Mouse (Mus musculus) heart, adult 11 months (tissue): ENCODE measurements around the gene Olfr314.
"Not testable (repeated sequence)": the region's sequence is repeated elsewhere in the genome, so short reads cannot be mapped to it uniquely, and the experiment has no call there.

Experiments
- DNase-seq: peaks from one replicate; pipeline ENCODE4 v3.0.0; 2022

Olfr314 gene

DNA sequence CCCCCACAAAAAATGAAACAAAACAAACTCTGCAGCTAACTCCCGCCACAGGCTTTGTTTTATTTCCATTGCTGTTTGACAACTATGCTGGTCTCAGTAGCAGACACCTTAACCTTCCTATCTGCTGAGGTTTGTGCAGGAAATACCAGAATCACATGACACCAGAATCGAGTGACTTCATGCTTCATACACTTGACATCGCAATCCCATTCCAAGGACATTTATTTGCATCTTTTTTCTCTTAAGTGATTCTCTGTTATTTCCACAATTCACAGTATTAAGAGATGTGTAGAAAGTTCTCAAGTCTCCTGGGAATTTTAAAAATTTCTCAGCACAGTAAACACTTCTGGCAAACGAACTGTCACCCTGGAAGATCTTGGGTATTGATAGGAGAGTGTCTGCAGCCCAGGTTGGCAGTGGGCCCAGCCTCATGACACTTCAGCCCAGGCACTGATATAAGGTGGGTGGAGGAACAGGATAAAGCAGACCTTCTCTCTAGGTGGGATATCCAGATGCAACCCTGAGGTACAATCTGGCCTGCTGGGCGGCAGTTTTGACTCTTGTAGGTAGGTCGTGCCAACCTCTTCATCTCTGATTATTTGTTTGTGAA, at the start of gene Olfr314:
Gene Olfr314 (plus strand): TSS at position 473 of the 610 bp plus-strand sequence.
- peak; percentile 85 for DNase-seq

DNA sequence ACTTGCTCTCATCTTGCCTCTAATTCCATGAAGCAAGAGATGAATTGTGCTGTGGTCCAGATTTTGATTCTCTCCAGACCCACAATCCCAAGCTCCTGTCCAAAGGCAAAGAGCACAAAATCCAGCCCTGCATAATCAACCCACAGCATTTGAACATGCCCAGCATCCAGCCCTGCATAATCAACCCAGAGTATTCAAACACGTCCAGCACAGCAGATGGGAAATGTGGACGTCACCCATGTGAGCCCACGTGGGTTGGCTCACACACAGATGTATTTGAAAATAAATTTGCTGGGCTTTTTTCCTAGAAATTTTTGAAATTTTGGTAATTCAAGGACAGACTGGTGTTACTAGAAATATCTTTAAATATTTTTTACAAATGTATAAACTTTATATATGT, 49.4 kb upstream of the Olfr314 start:
- peak; percentile 50 for DNase-seq

DNA sequence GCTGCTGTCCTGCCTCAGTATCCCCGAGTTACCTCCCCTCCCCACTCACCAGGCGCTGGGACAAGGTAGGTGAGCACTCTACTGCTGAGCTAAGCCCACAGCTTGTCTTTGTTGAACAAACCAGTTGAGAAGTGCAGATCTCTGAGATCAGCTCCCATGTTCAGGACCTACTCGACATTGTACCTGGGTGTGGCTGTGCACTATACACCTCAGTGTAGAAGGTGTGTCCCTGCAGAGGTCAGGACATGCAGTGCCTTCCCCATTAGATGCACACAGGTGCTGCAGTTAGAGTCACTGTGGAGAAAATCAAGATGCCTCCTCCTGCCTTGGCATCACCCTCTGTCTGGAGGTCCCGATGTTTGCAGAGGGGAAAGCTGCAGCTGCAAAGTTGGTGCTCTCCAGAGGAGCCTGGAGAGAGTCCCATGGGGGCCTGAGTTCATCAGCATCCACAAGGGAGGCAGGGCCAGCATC, 43.9 kb upstream of the Olfr314 start, which contains the start of gene Olfr317:
Gene Olfr317 (minus strand): TSS at position 421 of the 471 bp plus-strand sequence.
- peak; percentile 53 for DNase-seq

DNA sequence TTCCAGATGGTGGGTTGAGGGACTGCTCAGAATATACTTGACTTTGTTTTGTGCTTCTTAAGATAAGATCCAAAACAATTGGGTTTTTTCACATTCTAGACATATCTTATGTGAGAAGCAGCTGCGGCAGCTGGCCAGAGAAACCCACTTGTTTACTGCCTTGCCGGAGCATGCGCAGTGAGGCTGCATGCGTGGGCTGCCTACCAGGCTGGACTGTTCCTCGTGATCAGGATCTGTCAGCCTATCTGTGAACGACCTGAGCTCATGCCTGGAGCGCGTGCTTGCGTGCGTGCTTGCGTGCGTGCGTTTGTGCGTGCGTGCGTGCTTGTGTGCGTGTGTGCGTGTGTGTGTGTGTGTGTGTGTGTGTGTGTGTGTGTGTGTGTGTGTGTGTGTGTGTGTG, 31.7 kb upstream of the Olfr314 start:
- DNase-seq = peak; percentile 27

DNA sequence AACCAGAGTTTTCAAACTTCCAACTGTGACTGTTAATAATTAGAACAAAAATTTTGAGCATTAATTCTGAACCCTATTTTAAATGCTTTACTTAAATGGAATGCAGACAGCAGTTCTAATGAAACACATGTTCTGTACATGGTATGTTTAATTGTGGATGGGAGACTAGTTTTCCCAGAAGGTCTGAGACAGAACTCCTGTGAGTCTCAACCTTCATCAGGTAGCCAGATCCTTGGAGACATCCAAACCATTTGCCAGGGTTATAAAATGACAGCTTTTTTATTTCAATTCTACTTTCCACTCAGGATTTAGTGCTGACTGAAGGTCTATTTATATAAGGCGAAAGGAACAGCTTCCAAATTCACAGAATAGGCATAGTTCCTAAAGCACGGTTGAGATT, 30.3 kb upstream of the Olfr314 start, which contains the start of gene Olfr316:
Gene Olfr316 (plus strand): TSS at position 301 of the 400 bp plus-strand sequence.
- DNase-seq = no peak

DNA sequence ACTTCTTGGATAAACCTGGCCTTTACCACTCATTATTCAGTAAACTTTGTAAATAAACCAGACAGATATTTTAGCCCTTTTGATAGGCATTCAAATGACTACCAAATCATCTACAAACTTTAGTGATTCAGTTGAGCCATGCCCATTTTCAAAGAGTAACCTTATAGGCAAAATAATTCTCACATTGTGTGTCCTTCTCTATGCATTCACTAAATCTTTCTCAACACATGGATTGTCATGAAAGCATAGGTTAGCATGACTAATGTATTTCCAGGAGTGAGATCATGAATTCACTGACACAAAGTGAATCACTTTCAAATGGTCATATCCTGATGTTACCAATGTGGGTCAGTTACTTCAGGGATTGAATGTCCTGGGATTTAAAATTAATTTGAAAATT, 9.9 kb upstream of the Olfr314 start, which contains the start of gene Olfr315:
Gene Olfr315 (plus strand): TSS at position 301 of the 400 bp plus-strand sequence.
- no peak for DNase-seq

DNA sequence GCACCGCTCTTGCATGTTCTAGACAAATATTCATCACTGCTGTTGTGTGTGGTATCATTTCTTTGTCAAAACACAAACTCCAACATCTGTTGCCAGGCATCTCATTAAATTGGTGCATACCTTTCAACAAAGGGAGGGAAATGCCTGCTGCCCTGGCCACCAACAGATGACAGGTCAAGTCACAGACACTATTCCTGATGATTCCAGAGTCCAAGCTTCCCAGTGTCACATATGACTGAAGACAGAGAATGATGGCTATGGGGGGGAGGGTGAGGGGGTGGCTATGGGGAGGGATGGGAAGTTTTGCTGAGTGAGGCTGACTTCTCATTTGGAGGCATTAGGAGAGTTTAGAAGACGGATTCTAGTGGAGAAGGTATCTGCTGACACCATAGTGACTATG, 1.4 kb downstream of the Olfr314 start:
- DNase-seq = no peak

DNA sequence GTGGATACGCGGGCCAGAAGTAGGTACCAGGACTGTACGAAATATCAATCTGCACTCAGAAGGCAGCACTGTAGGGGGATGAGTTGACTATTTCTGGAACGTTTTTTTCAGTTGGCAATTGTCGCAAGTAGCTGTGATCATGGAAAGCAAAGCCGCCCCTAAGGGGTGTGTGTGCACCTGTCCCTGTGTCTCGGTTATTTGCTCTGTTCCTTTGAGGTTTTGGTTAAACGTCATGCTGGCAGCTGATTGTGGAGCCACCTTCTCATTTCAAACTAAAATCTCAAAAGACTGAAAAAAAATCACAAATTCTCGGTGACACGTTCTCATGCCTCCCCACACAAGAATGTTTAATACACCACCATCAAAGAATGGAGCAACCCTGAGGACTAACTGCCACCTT, 4.9 kb downstream of the Olfr314 start:
- DNase-seq = peak; percentile 71

DNA sequence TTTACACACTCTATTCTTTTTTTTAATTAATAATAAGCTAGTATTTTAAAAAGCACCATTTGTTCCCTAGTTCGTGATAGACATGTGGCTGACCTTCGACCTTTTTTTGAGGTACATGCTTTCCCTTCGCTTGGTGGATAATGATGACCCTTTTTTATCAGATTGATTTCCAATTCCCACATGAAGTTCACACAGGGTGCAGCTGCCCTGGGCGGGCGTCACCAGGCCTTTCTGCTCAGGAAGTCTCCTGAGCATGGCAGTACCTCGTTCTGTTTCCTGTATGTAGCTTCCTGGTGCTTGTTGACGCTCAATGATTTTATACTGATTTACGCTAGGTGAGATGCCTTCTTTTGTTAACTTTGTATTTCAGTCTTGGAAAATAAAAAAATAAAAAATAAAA, 5.6 kb downstream of the Olfr314 start:
- peak; percentile 75 for DNase-seq

DNA sequence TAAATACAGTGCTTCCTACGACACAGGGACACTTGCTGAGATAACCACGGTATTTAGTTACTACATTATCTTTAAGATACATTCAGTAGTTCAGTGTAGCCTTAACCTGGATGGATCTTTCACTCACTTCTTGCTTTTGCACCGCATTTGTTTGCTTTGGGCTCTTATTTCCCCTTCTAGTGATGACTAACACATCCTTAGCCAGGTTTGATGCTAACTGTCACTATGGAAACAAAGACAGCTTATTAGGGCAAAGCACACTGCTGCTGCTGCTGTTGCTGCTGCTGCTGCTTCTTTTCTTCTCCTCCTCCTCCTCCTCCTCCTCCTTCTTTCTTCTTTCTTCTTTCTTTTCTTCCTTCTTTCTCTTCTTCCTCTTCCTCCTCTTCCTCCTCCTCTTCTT, 6.8 kb downstream of the Olfr314 start:
- peak; percentile 39 for DNase-seq

DNA sequence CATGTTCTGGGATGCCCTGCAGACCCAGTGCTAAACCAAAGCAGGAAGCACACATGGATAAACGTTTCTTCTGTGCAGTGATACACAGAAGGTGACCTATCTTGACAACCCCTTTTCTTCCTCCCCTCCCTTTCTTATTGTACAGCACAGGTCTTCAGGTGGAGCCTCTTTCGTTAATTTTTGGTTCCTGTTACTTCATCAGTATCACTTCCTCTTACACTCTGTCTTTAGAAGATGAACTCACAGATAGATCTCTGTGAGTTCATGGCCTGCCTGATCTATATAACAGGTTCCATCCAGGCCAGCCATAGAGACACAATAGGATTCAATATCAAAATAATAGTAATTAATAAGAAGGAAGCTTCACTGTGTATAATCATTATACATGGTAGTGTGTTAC, 7.3 kb downstream of the Olfr314 start:
- DNase-seq = peak; percentile 40

DNA sequence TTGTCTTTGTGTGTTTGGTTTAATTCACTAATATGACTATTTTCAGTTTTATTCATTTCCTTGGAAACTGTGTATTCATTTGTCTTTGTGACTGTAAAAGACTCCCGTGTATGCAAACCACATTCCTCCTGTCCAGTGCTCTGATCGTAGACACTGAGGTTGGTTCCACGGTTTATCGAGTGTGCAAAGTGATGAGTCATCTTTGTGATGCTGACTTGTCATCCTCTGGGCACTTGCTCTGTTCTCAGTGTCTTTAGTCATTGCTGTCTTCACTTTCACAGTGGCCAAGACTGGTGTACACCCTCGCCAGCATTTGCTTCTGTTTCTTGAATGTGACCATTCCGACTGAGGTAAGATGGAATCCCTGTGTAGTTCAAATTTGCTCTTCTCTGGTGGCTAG, 7.9 kb downstream of the Olfr314 start:
- peak; percentile 15 for DNase-seq

DNA sequence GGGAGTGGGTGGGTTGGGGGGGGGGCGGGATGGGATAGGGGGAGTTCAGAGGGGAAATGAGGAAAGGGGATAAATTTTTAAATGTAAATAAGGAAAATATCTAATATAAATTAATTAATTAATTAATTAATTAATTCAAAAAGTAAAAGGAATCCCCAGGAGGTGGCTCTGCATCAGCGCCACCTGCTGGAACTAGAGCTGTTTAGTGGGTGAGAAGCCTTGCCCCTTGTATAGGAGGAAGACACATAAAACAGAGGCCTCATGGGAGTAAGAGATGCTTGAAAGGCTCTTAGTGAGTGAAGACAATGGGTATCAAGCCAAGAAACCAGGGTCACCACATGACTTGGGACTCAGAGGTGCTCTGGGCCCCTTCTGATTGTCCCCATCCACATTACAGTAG, 13.1 kb downstream of the Olfr314 start:
- DNase-seq = no peak

DNA sequence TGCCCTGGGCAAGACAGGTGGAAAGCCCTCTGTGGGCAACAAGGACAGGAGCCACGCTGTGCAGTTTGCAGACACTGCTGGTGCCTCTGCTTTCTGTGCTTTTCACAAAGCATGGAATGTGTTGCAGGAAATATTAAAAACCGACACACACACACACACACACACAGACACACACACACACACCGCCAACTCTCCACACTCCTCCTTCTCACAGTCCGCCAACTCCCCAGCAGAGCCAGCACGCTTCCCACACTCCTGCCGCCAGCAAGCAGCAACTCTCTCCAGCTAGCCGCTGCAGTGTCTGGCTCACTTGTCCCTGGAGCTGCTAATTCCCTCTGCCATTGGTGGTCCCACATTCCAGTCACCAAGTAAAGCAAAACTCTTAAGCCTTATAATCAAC, 14.1 kb downstream of the Olfr314 start:
- DNase-seq = no peak

DNA sequence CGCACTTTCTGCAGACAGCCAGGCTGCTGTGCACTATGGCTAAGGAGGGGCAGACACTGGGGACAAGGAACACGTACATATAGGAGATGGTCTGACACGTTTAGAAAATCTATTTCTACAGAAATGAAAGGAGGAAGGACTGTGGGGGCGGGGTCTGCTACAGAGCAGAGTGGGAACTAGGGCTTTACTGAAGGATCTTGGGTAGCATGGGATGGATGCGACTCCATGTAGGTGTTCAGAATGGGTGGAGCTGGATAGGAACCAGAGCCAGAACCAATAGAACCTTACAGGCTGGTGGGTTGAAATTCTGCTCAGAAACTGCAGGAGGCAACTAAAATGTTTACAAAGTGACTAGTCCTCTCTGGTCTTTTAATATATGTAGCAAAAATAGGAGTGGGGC, 17.0 kb downstream of the Olfr314 start:
- no peak for DNase-seq

DNA sequence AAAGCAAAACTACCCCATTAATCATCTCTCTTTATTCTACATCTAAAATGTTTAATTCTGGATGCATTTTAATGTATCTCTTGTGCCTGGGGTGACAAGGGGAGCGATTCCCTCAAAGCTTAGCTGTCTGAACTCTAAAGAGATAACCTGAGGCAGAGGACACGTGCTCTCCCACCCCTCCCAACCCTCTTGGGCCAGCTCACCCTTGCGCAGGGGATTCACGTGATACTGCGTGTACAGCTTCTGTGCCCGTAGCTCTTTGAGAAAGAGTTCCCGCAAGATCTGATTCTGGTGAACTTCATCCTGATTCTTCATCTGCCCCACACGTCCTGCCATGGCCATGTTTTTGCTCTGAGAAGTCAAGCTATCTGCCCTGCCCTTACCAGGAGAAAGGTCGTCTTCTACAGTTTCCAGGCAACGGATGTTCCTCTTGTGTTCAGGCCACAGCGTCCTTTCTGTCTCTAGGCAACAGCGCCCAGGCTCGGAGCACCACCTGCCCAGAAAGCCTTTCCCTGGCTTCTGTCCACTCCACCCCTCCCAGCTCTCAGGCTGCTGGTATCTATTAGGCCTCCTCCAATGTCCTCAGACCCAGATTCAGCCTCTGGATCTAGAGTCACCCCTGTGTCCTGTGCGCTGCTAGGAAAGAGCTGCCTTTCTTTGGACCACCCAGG, 18.9 kb downstream of the Olfr314 start, which contains the start of gene Fam183b:
Gene Fam183b (minus strand): TSS at position 403 of the 671 bp plus-strand sequence.
- DNase-seq = peak; percentile 88

DNA sequence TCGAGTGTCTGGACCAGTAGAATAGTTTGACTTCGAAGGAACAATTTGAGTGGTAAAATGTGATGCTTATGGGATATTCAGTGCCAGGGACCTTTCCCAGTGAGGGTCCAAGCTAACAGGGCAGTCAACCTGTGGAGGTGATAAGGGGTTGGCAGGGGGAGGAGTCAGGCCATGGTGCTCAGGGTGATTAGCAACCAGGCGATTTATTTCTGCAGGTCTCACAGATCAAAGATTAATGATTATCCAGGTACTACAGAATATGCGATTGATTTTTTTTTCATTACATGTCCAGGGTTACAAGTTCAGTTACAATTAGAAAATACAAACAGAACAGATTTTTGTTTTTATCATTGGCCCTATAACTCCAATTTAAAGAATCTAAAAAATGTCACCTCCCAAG, 21.1 kb downstream of the Olfr314 start:
- DNase-seq = peak; percentile 21

DNA sequence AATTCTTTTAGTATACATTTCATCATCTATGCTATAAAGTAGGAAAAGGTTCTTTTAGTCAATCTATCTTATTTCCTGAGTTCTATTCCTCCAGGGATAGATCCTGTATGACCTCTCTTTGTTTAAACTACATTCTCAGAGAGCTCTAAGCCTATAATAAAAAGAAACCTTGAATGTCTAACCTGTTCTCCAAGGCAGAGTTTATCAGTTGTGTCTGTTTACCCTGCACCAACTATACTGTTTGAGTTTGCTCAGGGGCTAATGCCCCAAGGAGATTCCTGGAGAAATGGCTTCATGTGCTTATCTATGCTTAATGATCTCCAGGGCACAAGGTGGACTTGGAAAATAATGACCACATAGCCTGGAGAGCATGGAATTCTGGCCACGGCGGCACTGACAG, 21.6 kb downstream of the Olfr314 start:
- peak; percentile 60 for DNase-seq

DNA sequence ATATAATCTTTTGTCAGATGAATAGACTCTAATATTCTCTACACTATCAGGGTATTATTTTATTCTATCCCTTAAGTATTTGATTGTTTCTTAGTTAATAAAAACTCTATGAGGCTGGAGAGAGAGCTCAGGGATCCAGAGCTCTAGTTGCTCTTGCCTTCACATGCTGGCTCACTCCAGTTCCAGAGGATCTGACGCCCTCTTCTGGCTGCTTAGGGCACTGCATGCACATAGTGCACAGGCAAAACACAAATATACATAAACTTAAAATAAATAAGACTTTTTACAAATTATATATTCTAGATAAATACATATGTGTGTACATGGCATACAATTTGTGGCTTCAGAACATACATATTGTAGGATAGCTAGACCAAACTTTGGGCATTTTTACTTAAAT, 29.2 kb downstream of the Olfr314 start:
- DNase-seq = no peak

DNA sequence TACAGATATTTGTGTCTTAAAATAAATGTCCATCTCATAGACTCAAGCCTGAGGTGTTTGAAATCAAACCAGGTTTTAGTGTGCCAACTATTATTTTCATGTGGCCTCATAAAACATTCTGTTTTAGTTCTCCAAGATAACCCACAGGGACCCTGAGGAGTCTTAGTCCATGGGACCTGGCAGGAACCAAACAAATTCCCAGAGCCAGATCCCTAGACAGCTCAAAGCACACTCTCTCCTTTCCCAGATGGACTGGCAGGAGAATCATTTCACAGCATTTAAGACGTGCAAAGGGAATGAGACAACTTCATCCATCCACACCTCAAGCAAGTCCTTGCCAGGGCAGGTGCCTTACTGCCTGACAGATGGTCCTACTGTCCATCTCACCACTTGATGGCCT, 31.9 kb downstream of the Olfr314 start, which contains the start of gene Olfr313:
Gene Olfr313 (plus strand): TSS at position 301 of the 400 bp plus-strand sequence.
- DNase-seq = not testable (repeated sequence)

DNA sequence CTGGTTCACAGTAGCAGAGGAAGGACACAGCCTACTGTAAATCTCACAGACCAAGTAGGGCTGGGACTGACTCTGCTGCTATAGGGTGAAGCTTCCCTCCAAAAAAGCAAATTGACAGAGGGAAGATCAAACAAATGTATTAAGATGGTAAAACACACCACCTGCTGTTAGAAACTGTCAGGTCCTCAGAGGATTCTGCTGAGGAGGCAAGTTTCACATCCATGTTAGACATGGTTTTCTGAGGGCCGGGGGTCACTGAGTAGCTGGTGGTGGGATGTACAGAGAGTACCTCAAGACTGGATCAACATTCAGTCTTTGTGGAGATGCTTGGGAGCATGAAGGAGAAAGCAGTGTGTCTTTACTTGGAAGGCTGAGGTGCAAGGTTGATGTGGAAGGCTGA, 32.9 kb downstream of the Olfr314 start:
- DNase-seq = no peak

DNA sequence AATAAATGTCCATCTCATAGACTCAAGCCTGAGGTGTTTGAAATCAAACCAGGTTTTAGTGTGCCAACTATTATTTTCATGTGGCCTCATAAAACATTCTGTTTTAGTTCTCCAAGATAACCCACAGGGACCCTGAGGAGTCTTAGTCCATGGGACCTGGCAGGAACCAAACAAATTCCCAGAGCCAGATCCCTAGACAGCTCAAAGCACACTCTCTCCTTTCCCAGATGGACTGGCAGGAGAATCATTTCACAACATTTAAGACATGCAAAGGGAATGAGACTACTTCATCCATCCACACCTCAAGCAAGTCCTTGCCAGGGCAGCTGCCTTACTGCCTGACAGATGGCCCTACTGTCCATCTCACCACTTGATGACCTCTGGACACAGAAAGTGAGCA, 46.2 kb downstream of the Olfr314 start, which contains the start of gene Olfr312:
Gene Olfr312 (plus strand): TSS at position 301 of the 400 bp plus-strand sequence.
- DNase-seq = not testable (repeated sequence)

DNA sequence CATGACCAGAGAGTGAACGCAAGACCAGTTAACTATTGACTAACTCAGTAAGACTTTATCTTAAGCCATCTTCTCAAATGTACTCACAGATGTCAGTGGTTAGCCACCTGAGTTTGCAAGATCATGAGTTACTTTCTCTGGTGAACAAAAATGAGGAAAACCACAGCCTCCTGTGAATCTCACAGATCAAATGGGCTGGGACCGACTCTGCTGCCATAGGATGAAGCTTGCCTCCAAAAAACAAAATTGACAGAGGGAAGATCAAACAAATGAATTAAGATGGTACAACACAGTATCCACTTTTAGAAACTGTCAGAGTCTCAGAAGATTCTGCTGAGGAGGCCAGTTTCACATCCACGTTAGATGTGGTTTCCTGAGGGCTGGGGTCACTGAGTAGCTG, 47.0 kb downstream of the Olfr314 start:
- DNase-seq = peak; percentile 66

DNA sequence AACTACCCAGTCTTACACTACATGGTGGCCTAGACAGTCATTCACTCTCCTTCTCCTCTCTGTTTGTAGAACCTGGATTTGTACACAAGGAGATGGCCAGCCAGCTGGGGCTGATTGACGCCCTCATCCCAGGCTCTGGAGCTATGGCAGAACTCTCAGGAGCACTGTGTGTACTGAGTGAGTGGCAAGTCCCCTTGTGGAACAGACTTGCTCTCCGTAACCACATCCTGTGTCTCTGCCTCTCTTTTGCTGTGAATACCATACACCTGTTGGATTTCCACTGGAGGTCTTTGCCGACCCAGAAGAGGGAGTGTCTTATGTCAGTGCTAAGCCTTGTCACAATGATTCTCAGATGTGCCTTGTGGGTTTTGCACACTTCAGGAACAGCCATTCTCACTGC, 49.8 kb downstream of the Olfr314 start:
- DNase-seq = peak; percentile 55
